Mouse (Mus musculus): ENCODE data around the gene Glis3.

The Glis3 gene

DNA sequence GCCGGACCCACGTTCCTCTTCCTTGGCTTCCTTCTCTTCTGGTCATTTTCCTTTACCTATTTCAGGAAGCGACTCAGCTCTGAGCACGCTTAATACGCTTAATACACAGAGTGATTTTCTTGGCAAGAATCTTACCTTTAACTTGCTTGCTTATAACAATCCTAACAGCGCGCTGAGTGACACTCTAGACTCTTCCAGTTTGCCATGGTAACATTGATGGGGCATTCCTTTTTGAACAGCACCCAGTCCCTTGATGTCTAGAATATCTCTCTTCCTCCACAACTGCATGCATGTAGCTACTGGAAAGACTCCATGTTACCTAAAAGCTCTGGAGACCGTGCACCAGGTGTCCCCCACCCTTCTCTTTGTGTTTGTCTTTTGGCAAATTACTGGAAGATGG is 225.5 kb downstream of the Glis3 start:
- in situ Hi-C loops (cut with MboI; ENCODE audit: low pct_unique_long_range_greater_than_20kb in 1 of 2, low sequenced_read_pairs in 2 of 2, unreplicated experiment in 1 of 2), result no loop called here

DNA sequence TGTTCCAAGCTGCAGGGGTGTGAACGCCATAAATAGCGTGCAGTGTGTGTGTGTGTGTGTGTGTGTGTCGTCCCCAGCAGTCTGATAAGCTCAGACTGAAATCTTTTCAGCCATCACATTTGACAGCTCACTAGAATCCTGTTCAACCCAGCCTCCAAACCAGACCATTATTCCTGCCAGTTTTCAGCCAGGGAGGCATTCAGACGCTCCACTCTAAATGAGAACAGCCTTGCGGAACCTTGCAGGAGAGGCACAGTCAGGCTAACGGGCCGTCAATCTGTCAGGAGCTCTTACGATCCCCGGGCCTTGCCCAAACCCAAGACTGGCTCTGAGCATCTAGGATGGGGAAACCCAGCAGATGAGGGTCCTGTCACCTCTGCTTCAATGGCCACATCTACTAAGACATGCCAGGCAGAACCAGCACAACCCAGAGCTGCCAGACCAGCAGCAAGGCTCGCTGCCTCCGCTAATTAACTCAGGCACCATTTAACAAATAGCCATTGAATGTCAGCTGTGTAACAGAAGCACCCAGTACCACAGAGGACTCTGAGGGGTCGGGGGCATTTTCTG is 226.8 kb downstream of the Glis3 start:
- in situ Hi-C loops (cut with MboI; ENCODE audit: low pct_unique_long_range_greater_than_20kb in 1 of 2, low sequenced_read_pairs in 2 of 2, unreplicated experiment in 1 of 2), result no loop called here

DNA sequence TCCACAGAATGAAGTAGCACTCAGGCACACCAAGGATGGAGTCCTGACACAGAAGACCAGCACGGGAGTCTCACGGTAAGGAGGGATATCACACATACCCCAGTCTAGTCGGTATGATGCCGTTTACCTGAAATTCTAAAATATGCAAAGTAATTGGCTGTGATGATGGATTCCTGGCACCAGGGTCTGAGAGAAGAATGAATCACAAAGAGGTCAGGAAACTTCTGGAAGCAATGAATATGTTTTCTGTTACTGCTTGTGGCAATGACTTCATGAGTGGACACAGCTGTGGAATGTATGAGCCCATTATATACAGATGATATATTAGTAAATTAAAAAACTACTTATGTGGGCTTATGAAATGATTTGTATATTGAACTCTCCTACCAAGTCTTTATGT is 231.1 kb downstream of the Glis3 start:
- in situ Hi-C loops (cut with MboI; ENCODE audit: low pct_unique_long_range_greater_than_20kb in 1 of 2, low sequenced_read_pairs in 2 of 2, unreplicated experiment in 1 of 2), result no loop called here

DNA sequence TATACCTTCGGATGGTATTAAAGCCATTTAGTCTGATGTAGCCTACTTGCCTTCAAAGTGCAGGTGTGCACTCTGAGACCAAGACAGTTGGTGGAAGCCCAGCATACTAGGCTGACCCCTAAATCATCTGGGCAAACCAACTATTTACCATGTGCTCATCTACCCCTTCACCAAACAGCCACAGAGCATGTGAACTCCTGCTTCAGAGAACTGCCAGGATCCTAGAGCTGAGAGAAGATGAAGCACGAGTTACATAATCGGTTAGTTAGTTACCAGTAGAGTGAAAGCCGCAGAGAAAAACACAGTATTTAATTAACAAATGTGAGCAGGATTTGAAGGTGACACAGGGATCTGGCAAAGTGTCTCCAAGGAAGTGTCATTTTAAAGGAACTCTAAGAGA is 237.7 kb downstream of the Glis3 start:
- in situ Hi-C loops (cut with MboI; ENCODE audit: low pct_unique_long_range_greater_than_20kb in 1 of 2, low sequenced_read_pairs in 2 of 2, unreplicated experiment in 1 of 2), result no loop called here

DNA sequence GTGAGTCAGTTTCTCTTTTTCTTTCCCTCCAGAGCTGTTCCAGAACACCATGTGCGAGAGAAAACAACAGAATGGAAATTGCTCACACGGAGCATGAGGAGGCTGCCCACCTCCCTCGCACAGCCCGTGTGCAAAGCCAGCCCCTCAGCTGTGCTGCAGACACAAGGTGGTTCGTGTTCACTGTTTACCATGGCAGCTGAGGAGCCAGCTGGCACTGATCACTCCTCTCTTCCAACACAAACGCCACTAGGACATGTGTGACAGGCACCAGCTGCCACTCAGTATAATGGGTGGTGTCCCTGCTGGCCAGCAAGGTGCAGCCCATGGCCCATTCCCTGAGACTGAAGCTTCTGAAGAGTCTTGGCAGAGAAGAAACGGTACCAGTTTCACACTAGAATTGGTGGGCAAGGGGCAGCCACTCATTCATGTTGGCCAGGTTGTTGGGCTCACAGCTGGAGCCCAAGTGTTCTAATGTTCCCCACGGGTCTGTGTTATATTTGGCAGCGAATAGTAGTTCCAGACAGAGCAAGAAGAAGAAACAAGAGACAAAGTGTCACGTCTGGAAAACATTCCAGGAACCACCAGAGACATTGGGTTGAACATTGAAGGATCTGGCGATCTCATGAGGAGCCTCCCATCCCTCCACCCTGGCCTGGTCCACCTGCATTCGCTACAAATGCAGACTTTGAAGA is 243.3 kb downstream of the Glis3 start:
- in situ Hi-C loops (cut with MboI; ENCODE audit: low pct_unique_long_range_greater_than_20kb in 1 of 2, low sequenced_read_pairs in 2 of 2, unreplicated experiment in 1 of 2), result no loop called here

DNA sequence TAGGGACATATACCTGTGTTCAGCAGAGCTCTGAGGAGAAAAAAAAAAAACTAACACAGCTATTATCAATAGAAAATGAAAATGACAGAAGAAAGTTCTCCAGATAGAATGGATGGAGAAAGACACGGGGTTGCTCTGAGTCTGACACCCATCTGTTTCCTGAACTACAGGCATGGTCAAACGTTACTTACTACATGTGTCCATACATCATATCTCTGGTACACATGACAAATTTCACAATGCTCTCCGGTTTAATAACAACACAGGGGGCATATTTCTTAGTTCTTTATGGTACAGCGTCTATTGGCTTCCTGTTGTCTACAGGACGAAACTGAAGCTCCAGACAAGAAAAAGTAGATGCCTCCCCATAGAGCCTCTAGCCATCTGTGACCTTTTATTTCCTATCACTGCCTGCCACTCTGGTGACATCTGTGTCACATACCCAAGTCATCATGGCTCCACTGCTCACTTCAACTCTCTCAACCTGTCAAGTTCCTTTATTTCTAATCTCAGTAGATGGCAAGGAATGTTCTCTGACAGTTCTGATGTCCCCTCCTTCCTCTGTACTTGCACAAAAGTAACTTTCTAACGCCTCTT is 251.6 kb downstream of the Glis3 start:
- in situ Hi-C loops (cut with MboI; ENCODE audit: low pct_unique_long_range_greater_than_20kb in 1 of 2, low sequenced_read_pairs in 2 of 2, unreplicated experiment in 1 of 2), result no loop called here

DNA sequence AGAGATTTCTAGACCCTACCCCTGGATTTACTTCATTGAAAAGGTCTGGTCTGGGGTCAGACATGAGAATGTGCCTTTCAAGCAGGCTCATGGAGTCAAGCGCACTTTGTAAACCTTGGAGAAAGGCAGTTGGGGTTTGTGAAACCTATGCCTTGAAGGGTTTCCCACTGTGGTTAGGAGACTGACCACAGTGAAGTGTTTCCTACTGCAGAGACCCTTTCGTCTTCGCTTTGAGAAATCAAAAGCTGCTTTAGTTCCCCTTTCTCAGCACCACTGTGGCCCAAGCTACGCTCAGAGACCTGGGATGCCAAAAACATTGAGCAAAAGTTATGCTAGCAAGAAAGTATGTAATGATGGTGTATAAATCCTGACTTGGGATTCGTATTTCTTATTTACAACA is 255.7 kb downstream of the Glis3 start:
- in situ Hi-C loops (cut with MboI; ENCODE audit: low pct_unique_long_range_greater_than_20kb in 1 of 2, low sequenced_read_pairs in 2 of 2, unreplicated experiment in 1 of 2), result no loop called here

DNA sequence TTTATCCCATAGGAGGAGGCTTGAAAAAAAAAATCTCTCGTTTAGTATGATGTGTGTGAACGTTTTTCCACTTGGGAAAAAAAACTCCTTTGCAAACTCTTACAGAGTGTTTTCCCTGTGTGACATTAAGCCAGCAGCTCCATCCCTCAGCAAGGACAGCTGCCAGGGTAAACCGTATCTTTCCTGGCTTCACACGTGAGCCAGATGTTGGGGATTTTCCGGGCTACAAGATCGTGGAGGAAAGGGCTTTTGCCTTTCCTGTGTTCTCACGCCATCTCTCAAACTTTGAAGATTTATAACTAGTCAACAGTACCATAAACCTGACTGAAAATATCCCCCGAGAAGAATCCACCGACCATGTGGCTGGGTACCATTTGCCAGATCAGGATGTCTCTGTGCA is 256.9 kb downstream of the Glis3 start:
- in situ Hi-C loops (cut with MboI; ENCODE audit: low pct_unique_long_range_greater_than_20kb in 1 of 2, low sequenced_read_pairs in 2 of 2, unreplicated experiment in 1 of 2), result no loop called here

DNA sequence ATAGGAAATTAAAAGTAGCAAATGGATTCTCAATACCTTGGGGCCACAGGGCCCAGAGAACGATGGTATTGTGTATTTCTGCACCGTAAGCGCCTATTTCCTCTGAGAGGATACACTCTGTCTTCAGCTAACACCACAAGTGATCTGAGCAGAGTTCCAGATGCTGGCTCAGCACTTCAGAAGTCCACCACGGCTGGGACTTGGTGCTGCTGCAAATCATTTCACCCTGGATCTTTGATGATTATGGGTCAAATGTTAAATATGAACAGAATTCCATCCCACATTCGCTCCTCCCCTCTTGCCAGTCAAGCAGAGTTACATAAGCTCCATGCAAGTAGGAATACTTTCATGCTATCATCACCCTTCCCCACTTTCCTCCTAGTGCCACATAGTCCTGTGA is 263.8 kb downstream of the Glis3 start:
- in situ Hi-C loops (cut with MboI; ENCODE audit: low pct_unique_long_range_greater_than_20kb in 1 of 2, low sequenced_read_pairs in 2 of 2, unreplicated experiment in 1 of 2), result no loop called here

DNA sequence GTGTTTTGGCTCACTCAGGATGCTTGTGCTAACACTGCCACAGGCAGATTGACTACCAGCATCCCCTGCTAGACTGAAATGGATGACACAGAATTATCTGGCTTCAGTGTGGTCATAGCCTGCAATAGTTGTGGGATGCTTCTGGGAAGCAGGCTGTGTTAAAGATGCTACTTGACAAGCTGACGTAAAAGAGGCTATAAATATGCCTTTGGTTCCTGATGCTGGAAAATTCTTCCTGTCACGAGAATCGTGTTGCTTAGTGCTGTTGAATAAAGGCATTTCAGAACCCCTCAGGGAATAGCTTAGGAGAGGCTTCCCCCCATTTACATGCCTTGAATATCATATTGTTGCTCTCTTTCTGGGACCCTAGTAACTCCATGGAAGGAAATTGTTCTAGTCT is 271.1 kb downstream of the Glis3 start:
- in situ Hi-C loops (cut with MboI; ENCODE audit: low pct_unique_long_range_greater_than_20kb in 1 of 2, low sequenced_read_pairs in 2 of 2, unreplicated experiment in 1 of 2), result no loop called here

DNA sequence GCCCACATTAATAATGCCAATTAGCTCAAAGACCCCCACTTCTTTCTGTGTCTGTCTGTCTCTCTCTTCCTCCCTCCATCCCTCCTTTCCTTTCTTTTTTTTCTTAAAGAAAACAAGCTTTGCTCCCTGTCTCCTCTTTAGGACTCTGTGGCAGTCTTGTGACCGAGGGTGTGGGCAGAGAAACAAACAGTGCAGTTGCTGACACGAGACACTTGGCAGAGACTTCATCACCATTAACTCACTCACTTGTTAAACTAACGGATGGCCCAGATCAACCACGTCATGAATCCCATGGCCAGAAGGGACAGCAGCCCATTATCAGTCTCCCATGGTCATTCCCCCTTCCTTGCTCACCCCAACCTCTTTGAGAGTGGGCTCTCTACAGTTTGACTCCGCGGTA is 276.9 kb downstream of the Glis3 start:
- in situ Hi-C loops (cut with MboI; ENCODE audit: low pct_unique_long_range_greater_than_20kb in 1 of 2, low sequenced_read_pairs in 2 of 2, unreplicated experiment in 1 of 2), result no loop called here

DNA sequence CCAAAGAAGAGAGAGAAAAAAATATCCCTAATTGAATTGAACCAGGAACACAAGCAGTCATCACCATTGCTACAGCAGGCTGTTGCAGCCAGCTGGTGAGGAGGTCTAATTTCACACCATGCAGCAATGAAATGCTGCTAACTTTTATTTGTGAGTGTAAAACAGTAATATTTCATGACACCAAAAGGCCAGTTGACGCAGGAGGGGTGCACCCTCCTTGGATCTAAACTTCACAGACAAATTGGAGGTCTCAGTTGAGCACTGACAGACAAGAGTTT is 284.4 kb downstream of the Glis3 start:
- in situ Hi-C loops (cut with MboI; ENCODE audit: low pct_unique_long_range_greater_than_20kb in 1 of 2, low sequenced_read_pairs in 2 of 2, unreplicated experiment in 1 of 2), result no loop called here

DNA sequence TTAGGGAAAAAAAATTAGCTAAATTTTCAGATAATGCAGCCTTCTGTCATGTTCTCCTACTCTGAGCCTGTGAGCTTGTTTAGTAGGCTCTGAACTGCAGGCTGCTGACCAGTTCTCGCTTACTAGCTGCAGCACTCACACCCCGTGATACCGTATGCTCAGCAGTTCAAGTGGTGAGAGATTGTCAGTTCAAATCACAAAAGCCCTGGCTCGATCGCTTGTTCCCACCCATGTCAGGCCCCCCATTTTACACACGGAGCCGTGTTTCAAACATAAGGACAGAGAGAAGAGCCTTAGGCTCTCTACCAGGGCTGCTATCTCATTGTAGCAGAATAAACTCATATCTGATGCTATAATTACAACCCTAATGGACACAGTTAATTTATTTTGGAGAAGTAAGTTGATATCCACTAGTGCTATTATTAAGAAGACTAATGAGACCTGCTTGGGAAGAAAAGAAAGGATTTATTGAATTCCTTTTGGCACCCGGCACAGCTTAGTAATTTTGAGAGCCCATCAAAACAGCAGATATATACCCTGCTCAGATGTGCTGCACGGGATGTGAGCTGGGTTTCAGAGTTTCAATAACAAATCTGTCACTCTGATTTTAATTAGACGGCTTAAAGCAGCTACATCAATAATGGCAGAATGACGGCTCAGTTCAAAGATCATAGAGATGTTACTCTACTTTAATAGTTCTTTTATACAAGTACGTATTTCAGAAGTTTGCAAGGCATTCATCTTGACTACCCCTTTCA is 284.9 kb downstream of the Glis3 start:
- in situ Hi-C loops (cut with MboI; ENCODE audit: low pct_unique_long_range_greater_than_20kb in 1 of 2, low sequenced_read_pairs in 2 of 2, unreplicated experiment in 1 of 2), result no loop called here

DNA sequence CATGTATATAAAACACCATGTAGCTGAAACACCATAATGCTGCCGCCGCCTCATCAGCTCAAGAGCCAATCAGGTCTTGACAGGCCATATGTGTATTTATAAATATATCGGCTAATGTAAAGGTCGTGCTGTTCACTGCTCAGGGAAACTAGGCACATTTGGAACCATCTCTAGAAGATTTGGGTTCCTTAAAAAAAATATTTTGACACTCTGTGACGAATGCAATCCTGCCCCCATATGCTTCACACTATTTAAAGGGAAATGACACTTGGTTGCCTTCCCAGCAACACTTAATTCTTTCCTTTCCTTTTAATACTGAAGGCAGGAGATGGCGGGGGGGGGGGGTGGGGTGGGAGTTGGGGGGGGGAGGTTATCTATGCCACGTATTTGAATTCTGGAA is 286.1 kb downstream of the Glis3 start:
- in situ Hi-C loops (cut with MboI; ENCODE audit: low pct_unique_long_range_greater_than_20kb in 1 of 2, low sequenced_read_pairs in 2 of 2, unreplicated experiment in 1 of 2), result no loop called here

DNA sequence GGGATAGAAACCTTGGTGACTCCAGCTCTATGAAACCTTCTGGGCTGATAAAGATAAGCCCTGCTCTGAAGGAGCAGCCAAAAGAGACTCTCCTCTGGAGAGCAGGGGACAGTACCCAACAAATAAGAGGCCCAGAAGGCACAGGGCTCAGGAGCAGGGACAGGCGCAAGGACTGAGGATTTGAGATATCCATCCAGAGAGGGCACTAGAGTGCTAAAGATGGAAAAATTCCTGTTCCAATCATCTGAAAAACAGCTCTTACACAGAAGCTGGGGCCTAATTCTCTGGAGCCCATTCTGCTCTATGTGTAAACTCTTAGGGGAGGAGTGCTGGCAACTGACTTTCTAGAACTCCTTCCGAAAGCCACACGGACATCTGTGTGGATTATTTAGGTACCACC is 287.0 kb downstream of the Glis3 start:
- in situ Hi-C loops (cut with MboI; ENCODE audit: low pct_unique_long_range_greater_than_20kb in 1 of 2, low sequenced_read_pairs in 2 of 2, unreplicated experiment in 1 of 2), result no loop called here

DNA sequence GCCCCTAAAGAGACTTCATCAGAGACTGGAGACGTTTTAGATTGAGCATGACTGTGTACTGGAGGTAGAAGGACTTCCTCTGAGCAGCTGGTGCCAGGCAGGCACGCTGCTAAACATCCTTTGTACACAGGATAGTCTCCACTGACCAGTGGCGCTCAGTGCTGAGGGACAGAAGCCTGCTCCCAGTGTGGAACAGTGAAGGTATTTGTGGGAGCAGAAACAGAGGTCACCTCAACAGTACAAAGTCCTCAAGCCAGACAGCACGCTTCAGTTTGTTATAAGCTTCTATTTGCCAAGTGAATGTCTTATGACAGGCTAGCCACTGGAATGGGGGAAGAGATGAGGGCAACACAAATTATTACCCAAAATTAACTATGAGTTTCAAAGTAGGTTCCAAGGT is 289.0 kb downstream of the Glis3 start:
- in situ Hi-C loops (cut with MboI; ENCODE audit: low pct_unique_long_range_greater_than_20kb in 1 of 2, low sequenced_read_pairs in 2 of 2, unreplicated experiment in 1 of 2), result no loop called here

DNA sequence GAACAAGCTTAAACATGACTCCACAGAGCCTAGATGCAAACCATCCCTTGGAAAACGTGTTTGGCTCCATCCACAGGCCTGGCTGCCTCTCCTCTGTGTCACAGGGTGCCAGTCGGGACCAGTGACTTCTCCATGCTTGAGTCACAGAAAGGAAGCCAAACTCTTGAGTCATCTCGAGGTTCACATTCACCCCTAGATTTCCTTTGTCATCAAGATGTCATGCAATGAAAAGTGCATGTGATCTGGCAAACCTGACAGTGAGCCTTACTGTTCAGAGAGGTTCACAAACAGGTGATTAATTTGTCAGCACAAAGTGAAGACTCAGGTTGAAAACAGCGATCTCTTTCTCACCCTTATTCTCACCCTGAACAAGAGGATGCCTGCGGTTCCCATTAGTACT is 290.7 kb downstream of the Glis3 start:
- in situ Hi-C loops (cut with MboI; ENCODE audit: low pct_unique_long_range_greater_than_20kb in 1 of 2, low sequenced_read_pairs in 2 of 2, unreplicated experiment in 1 of 2), result no loop called here

DNA sequence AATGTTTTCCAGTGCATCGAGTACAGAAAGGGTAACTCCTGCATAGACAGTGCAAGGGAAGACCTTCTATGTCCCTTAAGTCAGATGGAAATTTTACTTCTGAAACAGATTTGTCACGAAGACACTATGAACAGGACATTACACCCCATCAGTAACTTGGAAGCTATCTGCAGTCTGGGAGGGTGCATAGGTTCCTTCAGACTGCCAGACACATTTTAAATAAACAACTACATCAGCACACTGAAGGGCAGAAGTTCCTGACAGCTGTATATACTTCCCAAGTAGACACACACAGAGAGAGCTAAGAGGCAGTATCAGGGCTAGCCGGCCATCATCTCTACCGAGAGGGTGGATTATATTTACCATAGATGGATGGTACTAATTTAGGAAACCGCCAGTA is 296.5 kb downstream of the Glis3 start:
- in situ Hi-C loops (cut with MboI; ENCODE audit: low pct_unique_long_range_greater_than_20kb in 1 of 2, low sequenced_read_pairs in 2 of 2, unreplicated experiment in 1 of 2), result no loop called here

DNA sequence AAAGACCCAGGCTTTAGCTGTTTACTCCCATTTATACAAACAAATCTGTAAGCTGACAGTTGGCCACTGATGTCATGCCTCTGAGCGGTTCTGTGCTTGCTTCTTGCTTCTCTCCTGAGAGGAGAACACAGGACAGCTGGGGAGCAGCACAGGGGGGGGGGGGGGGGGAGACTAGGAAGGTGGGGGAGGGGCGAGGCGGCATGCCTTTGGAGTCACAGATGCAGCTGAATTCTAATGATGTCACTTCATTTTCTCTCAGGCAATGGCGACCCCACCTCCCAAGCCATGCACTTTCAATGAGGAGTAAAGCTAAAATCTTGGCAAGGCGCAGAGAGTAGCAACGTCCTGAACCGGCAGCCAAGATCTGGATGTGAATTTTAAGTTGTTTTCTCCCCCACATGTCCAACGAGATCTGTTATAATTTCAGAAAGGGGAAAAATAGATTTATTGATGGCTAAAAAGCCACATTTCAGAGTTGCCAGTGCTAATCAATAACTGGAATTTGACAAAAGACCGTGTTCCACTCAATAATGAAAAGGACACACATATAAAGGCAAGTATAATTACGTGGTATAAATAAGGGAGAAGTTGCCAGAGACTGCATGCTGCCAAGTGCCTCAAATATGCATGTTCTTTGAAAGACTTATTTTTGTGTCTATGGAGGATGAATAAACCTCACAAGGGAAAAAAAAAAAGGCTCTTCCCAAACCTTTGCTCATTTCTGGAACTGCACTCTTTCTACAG is 297.5 kb downstream of the Glis3 start:
- in situ Hi-C loops (cut with MboI; ENCODE audit: low pct_unique_long_range_greater_than_20kb in 1 of 2, low sequenced_read_pairs in 2 of 2, unreplicated experiment in 1 of 2), result no loop called here

All from mouse embryonic stem cell (cell line).